Mouse (Mus musculus): ENCODE data around the gene Ctnnal1. TPM values are rescaled to one million over a fixed set of nuclear protein-coding genes. Genes with fewer than 3 reads are reported as not detected.

The Ctnnal1 gene
- polyA plus RNA-seq, 1 experiment from 2014 or later = 26.1 TPM

GRCm38 (mm10) chr4:56802669-56803150 is 62.3 kb downstream of the Ctnnal1 start:
- H3K9me3 ChIP-seq (ENCODE audit: control insufficient read depth, low read length) = no peaks in the 10 kb centered on the region
- DNase-seq (ENCODE audit: low spot score, missing footprints) = no peak
- ATAC-seq (ENCODE audit: low FRiP score) = peak; percentile 33; the same call in 1 of the 2 replicates
- WGBS = 2% methylated on average over 25 of the region's 25 CpGs
- H3K27me3 ChIP-seq (ENCODE audit: control insufficient read depth, insufficient read depth, low read length) = no peaks in the 10 kb centered on the region
- peak overlapping the region; percentile 67 for H3K4me2 ChIP-seq
- no peak overlapping the region for H3K27ac ChIP-seq (ENCODE audit: low read depth, low read length)
- H3K36me3 ChIP-seq (ENCODE audit: control insufficient read depth, insufficient read depth, low read length) = peaks cover 8% of the 10 kb centered on the region; the same call in 1 of the 2 replicates
- peak overlapping the region; percentile 67 for H3K4me3 ChIP-seq (ENCODE audit: low read depth, low read length)
- peak overlapping the region; percentile 79 for H3K9ac ChIP-seq (ENCODE audit: low read length)
- peaks cover 21% of the 10 kb centered on the region for H3K4me1 ChIP-seq (ENCODE audit: control insufficient read depth, insufficient read depth, low read length)

GRCm38 (mm10) chr4:56801907-56802668 is 62.9 kb downstream of the Ctnnal1 start, which contains the start of the genes Elp1 and Fam206a:
TSS of gene Elp1 (minus strand) at chr4:56802331.
TSS of gene Fam206a (plus strand) at chr4:56802345.
- Histone ChIP-seq H3K36me3 (ENCODE audit: control insufficient read depth, insufficient read depth, low read length) (peaks cover 8% of the 10 kb centered on the region; the same call in 1 of the 2 replicates), H3K9me3 (ENCODE audit: control insufficient read depth, low read length) (no peaks in the 10 kb centered on the region), H3K4me2 (peak within 1 kb of the TSS; percentile 67), H3K4me3 (ENCODE audit: low read depth, low read length) (peak within 1 kb of the TSS; percentile 67), H3K27me3 (ENCODE audit: control insufficient read depth, insufficient read depth, low read length) (no peaks in the 10 kb centered on the region), H3K9ac (ENCODE audit: low read length) (peak within 1 kb of the TSS; percentile 79), H3K27ac (ENCODE audit: low read depth, low read length) (peak within 1 kb of the TSS; percentile 67), H3K4me1 (ENCODE audit: control insufficient read depth, insufficient read depth, low read length) (peaks cover 21% of the 10 kb centered on the region)
- WGBS = under 1% methylated on average over 72 of the region's 72 CpGs
- DNase-seq (ENCODE audit: low spot score, missing footprints) (peak; percentile 100), ATAC-seq (ENCODE audit: low FRiP score) (peak; percentile 98)

GRCm38 (mm10) chr4:56791373-56791772 is 73.6 kb downstream of the Ctnnal1 start:
- H3K4me1 ChIP-seq (ENCODE audit: control insufficient read depth, insufficient read depth, low read length) = no peaks in the 10 kb centered on the region
- H3K27ac ChIP-seq (ENCODE audit: low read depth, low read length) = no peak overlapping the region
- no peak overlapping the region for H3K4me2 ChIP-seq
- H3K9ac ChIP-seq (ENCODE audit: low read length) = no peak overlapping the region
- no peak overlapping the region for H3K4me3 ChIP-seq (ENCODE audit: low read depth, low read length)
- no peak for DNase-seq (ENCODE audit: low spot score, missing footprints)
- 0 out of 2 replicates have a peak, but pooled peaks have one; percentile 30 for ATAC-seq (ENCODE audit: low FRiP score)
- WGBS = 53% methylated on average over 1 of the region's 1 CpGs
- H3K36me3 ChIP-seq (ENCODE audit: control insufficient read depth, insufficient read depth, low read length) = peaks cover 33% of the 10 kb centered on the region
- H3K9me3 ChIP-seq (ENCODE audit: control insufficient read depth, low read length) = no peaks in the 10 kb centered on the region
- H3K27me3 ChIP-seq (ENCODE audit: control insufficient read depth, insufficient read depth, low read length) = no peaks in the 10 kb centered on the region

- H3K4me2 ChIP-seq = no peak overlapping the region
- WGBS = 82% methylated on average over 1 of the region's 1 CpGs
- no peak overlapping the region for H3K4me3 ChIP-seq (ENCODE audit: low read depth, low read length)
- no peak overlapping the region for H3K9ac ChIP-seq (ENCODE audit: low read length)
- H3K4me1 ChIP-seq (ENCODE audit: control insufficient read depth, insufficient read depth, low read length) = no peaks in the 10 kb centered on the region
- DNase-seq (ENCODE audit: low spot score, missing footprints) (no peak), ATAC-seq (ENCODE audit: low FRiP score) (no peak)
- H3K27me3 ChIP-seq (ENCODE audit: control insufficient read depth, insufficient read depth, low read length) = no peaks in the 10 kb centered on the region
- H3K36me3 ChIP-seq (ENCODE audit: control insufficient read depth, insufficient read depth, low read length) = peaks cover 55% of the 10 kb centered on the region
- no peak overlapping the region for H3K27ac ChIP-seq (ENCODE audit: low read depth, low read length)
- no peaks in the 10 kb centered on the region for H3K9me3 ChIP-seq (ENCODE audit: control insufficient read depth, low read length)
Observed at GRCm38 (mm10) chr4:56771065-56771464, 93.9 kb downstream of the Ctnnal1 start.

- WGBS = 95% methylated on average over 7 of the region's 7 CpGs
- Histone ChIP-seq H3K9me3 (ENCODE audit: control insufficient read depth, low read length) (no peaks in the 10 kb centered on the region), H3K36me3 (ENCODE audit: control insufficient read depth, insufficient read depth, low read length) (peaks cover 51% of the 10 kb centered on the region), H3K4me2 (no peak overlapping the region), H3K4me3 (ENCODE audit: low read depth, low read length) (no peak overlapping the region), H3K27me3 (ENCODE audit: control insufficient read depth, insufficient read depth, low read length) (no peaks in the 10 kb centered on the region), H3K4me1 (ENCODE audit: control insufficient read depth, insufficient read depth, low read length) (no peaks in the 10 kb centered on the region), H3K27ac (ENCODE audit: low read depth, low read length) (no peak overlapping the region), H3K9ac (ENCODE audit: low read length) (no peak overlapping the region)
- ATAC-seq (ENCODE audit: low FRiP score) (no peak), DNase-seq (ENCODE audit: low spot score, missing footprints) (no peak)
Observed at GRCm38 (mm10) chr4:56768913-56769312, 96.1 kb downstream of the Ctnnal1 start.

GRCm38 (mm10) chr4:56767861-56768284 is 97.1 kb downstream of the Ctnnal1 start:
- DNase-seq (ENCODE audit: low spot score, missing footprints) = no peak
- 71% methylated on average over 5 of the region's 5 CpGs for WGBS
- Histone ChIP-seq H3K9ac (ENCODE audit: low read length) (no peak overlapping the region), H3K4me2 (no peak overlapping the region), H3K27me3 (ENCODE audit: control insufficient read depth, insufficient read depth, low read length) (no peaks in the 10 kb centered on the region), H3K4me3 (ENCODE audit: low read depth, low read length) (no peak overlapping the region), H3K9me3 (ENCODE audit: control insufficient read depth, low read length) (no peaks in the 10 kb centered on the region), H3K36me3 (ENCODE audit: control insufficient read depth, insufficient read depth, low read length) (peaks cover 45% of the 10 kb centered on the region), H3K4me1 (ENCODE audit: control insufficient read depth, insufficient read depth, low read length) (no peaks in the 10 kb centered on the region), H3K27ac (ENCODE audit: low read depth, low read length) (no peak overlapping the region)
- ATAC-seq (ENCODE audit: low FRiP score) = no peak

MicroRNA genes within 50 kb of the gene (microRNA counts, 519-probe panel; counts per million panel counts)
- microRNA mmu-miR-32 = 5,576 counts per million, percentile 73 among the panel's probes with 10 or more counts

Small RNA genes within 50 kb of the gene (microRNA-seq; reads per million reads assigned to microRNA genes)
- gene Mir32 = 684 reads per million, percentile 74 among the genes with 10 or more reads in this experiment

Other genes starting within 250 kb of the Ctnnal1 start
- gene Gm26657, start 125.1 kb downstream of the Ctnnal1 start, polyA plus RNA-seq (2014; fragmentation: Nextera tagmentation; extraction: Ambion mirVana) = 0.14 TPM in 1 of 2 replicates, not detected in the other
- not detected in 2 replicates for gene Actl7b, start 123.7 kb downstream of the Ctnnal1 start, polyA plus RNA-seq (2014; fragmentation: Nextera tagmentation; extraction: Ambion mirVana)
- gene Actl7a, start 121.8 kb downstream of the Ctnnal1 start, polyA plus RNA-seq (2014; fragmentation: Nextera tagmentation; extraction: Ambion mirVana) = 0.11 TPM in 1 of 2 replicates, not detected in the other
- gene Elp1, start 62.9 kb downstream of the Ctnnal1 start, polyA plus RNA-seq (2014; fragmentation: Nextera tagmentation; extraction: Ambion mirVana) = 102 and 109 TPM in 2 replicates
- gene Fam206a, start 62.8 kb downstream of the Ctnnal1 start, polyA plus RNA-seq (2014; fragmentation: Nextera tagmentation; extraction: Ambion mirVana) = 23.9 and 26.6 TPM in 2 replicates
- gene Tmem245, start 82.2 kb upstream of the Ctnnal1 start, polyA plus RNA-seq (2014; fragmentation: Nextera tagmentation; extraction: Ambion mirVana) = 6.8 TPM in 2 replicates
- 6.2 and 6.4 TPM in 2 replicates for gene Frrs1l, start 125.2 kb upstream of the Ctnnal1 start, polyA plus RNA-seq (2014; fragmentation: Nextera tagmentation; extraction: Ambion mirVana)